Mouse (Mus musculus) effector memory CD4-positive, alpha-beta T cell, adult 7 months (primary cell): Measurements from ENCODE around the gene Rtel1. TPM values are rescaled to one million over a fixed set of nuclear protein-coding genes. Genes with fewer than 3 reads are reported as not detected.

Experiments used
- polyA plus RNA-seq: library from polyadenylated mRNA; unstranded; fragments of 100-300 nt; shearing (Covaris generic); gene quantifications from one replicate; pipeline ENCODE4 v1.2.1, GENCODE M21; 2017

Gene Rtel1
- polyA plus RNA-seq: 74.3 TPM

DNA sequence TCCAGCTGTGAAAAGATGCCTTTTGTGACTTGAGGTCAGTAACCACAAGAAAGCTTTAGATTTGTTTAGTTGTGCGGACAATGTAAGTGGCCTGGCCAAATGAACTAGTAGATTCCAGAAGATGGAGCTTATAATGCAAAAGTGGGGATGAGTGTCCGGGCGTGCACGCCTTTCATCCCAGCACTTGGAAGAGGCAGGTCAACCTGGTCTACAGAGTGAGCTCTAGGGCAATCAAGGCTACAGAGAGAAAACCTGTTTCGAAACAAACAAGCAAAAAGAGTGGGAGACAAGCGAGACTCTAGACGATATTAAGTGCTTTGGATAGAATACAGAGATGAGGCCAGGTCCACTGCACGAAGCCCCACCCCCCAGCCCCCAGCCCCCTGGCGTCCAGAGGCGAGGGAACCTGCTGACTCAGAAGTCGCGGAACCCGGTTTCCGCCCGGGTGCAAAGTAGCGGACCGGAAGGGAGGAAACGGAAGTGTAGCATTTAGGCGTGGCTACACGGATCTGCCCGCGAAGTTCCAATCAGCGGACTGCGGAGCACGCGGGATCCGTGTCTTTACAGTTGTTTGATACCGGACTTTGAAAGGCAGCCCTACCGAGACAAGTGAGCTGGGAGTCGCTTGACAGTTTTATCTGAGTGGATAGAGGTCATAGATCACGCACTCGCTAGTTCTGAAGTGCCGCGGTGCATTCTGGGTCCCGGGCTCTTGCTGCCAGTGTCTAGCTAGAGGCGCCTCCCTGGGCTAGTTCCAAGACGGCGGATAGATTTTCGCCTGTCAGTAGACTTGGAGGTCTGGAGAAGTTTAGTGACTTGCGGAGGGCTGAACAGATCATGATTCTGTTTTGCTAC lies at the start of gene Rtel1:
Gene Rtel1, plus strand, starts transcription at position 492 of the 855 bp plus-strand sequence.

DNA sequence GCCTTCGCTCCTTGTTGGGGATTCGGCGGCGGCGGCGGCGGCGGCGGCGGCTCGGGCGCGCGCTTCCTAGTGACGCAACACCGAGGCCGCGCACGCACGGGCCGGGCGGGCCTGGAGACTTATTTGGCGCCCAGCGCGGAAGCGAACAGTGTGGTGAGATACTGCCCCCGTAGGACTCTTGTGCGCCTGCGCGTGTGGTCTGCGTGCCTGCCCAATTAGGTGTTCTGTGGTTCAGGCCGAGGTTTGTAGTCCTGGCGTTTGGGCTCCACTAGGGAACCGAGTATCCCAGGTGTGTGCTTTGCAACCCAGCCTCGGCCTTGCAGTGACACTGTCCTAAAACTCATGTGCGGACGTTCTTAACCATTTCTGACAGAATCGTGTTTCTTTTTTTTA lies 31.6 kb upstream of the Rtel1 start, which contains the start of gene Gmeb2:
Gene Gmeb2, minus strand, starts transcription at position 78 of the 393 bp plus-strand sequence.

DNA sequence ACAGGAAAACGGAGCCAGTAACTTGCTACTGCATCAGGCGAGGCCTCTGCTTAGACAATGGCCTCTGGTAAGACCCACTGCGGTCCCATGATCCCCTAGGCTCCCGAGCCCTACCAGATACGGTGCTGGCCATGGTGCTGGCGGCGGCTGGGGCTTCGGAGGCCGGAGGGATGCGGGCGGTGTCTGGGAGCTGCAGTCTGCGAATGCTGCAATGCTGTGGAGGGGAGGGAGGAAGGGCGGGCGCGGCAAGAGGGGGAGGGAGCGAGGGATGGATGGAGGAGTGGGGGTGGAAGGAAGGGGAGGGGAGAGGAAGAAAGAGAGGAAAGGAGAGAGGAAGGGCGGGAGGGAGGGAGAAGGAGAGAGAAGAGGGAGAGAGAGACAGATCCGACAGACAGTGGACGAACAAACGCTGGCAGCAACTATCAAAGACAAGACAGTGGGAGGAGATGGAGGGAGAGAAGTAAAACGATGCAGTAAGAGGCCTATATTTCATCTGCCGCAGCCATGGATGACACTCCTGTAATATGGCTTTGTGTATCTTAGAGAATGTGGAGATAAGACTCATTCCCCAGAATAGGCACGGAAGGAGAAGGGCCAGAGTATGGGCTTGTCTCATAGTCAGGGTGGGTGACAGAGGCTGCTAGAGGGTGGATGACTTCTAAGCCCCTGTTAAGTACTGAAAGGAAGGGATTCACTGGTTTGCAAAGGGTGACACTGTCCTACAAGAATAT lies 5.3 kb upstream of the Rtel1 start, which contains the start of gene Stmn3:
Gene Stmn3, minus strand, starts transcription at position 421 of the 731 bp plus-strand sequence.

DNA sequence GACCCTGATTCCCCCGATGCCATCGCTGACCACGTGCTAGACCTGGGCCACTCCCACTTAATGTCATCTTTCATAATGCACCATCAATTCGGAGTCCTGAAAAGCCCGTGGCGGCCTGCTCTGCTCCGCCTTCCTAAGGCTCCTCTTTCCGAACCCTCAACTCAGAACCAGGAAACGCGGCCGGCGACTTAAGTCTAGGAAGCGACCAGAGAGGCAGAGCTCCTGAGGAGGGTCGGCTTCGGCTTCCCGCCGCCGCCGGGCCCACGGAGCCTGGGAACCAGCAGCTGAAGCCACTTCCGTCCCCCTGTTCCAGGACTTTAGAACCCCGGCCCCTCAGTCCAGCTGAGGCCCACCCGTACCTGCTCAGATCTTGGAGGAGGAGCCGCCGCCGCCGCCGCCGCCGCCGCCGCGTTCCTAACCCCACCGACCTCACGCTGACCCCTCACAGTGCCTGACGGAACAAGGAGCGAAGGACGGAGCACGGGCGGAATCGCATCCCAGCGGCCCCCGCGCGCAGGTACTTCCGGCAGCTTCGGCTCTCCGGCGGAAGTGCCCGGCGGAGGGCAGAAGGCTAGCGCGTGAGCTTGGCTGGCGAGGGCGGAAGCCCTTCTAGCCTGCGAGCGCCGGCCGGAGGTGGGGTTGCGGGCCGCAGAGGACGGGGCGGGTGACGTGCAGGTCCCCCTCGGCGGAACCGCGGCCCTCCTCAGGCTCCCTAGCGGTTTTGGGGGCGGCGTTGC lies 45.5 kb downstream of the Rtel1 start, which contains the start of the genes Zgpat and Arfrp1:
Gene Zgpat, plus strand, starts transcription at position 69 of the 737 bp plus-strand sequence.
Gene Arfrp1, minus strand, starts transcription at position 545 of the 737 bp plus-strand sequence.

DNA sequence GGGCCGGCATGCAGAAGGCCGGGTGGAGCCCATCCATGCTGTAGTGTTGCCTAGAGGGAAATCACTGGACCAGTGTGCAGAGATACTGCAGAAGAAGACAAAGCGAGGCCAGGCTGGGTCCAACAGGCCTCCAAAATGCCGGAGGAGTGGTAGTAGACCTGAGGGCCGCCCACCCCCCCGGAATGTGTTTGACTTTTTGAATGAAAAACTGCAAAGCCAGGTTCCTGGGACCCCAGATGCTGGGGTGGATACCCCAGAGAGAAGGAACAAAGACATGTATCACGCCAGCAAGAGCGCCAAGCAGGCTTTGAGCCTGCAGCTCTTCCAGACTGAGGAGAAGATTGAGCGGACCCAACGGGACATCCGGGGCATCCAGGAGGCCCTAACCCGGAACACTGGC lies 60.2 kb downstream of the Rtel1 start, which contains the start of gene Lime1:
Gene Lime1, plus strand, starts transcription at position 301 of the 400 bp plus-strand sequence.

Other genes with a start within 250 kb of the Rtel1 start
- gene Kcnq2, start 184.4 kb upstream of the Rtel1 start, polyA plus RNA-seq: 0.05 TPM
- gene Eef1a2, start 162.7 kb upstream of the Rtel1 start, polyA plus RNA-seq: not detected
- gene Ppdpf, start 132.5 kb upstream of the Rtel1 start, polyA plus RNA-seq: 94.3 TPM
- not detected for gene Ptk6, start 117.0 kb upstream of the Rtel1 start, polyA plus RNA-seq
- 0.15 TPM for gene Srms, start 106.6 kb upstream of the Rtel1 start, polyA plus RNA-seq
- gene Fndc11, start 99.7 kb upstream of the Rtel1 start, polyA plus RNA-seq: not detected
- 17.3 TPM for gene Helz2, start 77.7 kb upstream of the Rtel1 start, polyA plus RNA-seq
- gene Gmeb2, start 31.7 kb upstream of the Rtel1 start, polyA plus RNA-seq: 30.3 TPM
- not detected for gene Stmn3, start 5.2 kb upstream of the Rtel1 start, polyA plus RNA-seq
- 104 TPM for gene Zgpat, start 45.2 kb downstream of the Rtel1 start, polyA plus RNA-seq
- gene Arfrp1, start 45.7 kb downstream of the Rtel1 start, polyA plus RNA-seq: 124 TPM
- gene Lime1, start 60.3 kb downstream of the Rtel1 start, polyA plus RNA-seq: 350 TPM
- 33.2 TPM for gene Zbtb46, start 139.7 kb downstream of the Rtel1 start, polyA plus RNA-seq
- not detected for gene Abhd16b, start 173.5 kb downstream of the Rtel1 start, polyA plus RNA-seq
- 106 TPM for gene Tpd52l2, start 177.4 kb downstream of the Rtel1 start, polyA plus RNA-seq
- 146 TPM for gene Dnajc5, start 200.7 kb downstream of the Rtel1 start, polyA plus RNA-seq